Mouse (Mus musculus) CD4-positive helper T cell, adult 2 months (primary cell): Measurements from ENCODE around the gene Mpzl1.
A peak's percentile ranks its signal among the peaks of the same experiment; 100 is the strongest.

ENCODE experiments used
- DNase-seq: peaks from one replicate; pipeline ENCODE4 v3.0.0-alpha.2; 2012; ENCODE audit warnings: low read depth, missing footprints, low spot score

Gene Mpzl1

DNA sequence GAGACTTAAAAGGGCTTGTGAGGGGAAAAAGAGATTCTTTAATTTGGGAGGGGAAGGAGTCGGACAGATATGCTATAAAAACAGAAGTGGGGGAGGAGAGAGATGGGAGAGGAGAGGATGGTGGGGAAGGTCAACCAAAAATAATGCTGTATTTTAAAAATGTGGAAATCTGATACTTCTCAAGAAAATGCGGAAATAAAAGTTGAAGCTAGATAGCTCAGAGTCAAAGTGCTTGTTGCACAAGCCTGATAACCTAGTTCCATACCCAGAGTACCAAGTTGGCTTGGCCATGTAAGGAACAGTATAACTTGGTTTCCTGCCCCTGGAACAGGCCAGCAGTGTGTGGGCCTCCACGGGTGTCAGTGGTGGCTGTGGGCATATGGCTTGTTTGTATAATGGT is 19.5 kb downstream of the Mpzl1 start:
- DNase-seq = no peak

DNA sequence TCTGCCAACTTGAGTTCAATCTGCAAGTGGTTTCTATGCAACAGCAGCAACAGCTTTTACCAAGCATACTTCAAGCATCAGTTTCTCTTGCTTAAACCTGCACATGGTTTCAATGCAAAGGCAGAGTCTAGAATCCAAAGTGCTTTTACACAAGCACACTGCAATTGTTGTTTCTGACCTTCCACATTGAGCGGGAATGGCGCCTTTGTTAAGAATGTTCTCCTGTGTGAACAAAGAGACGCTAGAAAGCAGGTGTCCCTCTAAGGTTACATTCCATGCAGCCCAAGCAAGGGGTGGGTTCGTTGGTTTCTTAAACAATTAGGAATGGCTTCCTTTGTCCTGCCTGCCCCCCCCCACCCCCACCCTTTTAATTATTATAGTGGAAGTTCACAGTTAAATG is 20.4 kb downstream of the Mpzl1 start:
- no peak for DNase-seq

- DNase-seq = peak; percentile 22
Measured at GRCm38 (mm10) chr1:165612714-165613113, 21.6 kb downstream of the Mpzl1 start.

DNA sequence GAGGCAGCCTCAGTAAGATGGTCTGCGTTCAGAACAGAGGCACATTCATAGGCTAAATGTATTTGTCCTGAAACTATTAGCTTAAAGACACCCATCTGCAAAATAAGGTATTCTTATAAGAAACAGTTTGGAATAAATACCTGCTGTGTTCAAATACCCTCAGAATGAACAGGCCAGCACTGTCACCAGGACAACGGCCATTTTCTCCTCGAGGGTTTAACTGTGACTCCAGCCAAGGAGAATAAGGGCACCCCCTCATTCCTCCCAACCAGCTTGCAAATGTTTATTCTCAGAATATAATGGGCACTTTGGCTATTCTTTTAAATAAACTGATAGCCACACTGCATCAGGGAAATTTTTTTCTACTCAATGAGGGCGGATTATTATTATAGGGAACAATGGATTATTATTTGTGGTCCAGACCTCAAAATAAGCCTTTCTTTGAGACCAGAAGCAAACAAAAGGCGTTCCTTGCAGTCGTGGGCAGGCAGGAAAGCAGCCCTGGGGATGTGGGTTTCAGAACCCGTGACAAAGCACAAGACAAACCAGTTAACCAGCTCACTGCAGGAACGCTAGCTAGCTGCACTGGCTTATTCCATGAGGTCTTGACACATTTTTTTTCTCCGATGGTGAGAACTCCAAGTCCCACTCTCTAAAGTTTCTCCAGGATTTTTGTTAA is 23.9 kb downstream of the Mpzl1 start:
- DNase-seq = no peak

- DNase-seq = peak; percentile 8
Measured at GRCm38 (mm10) chr1:165609495-165610320, 24.6 kb downstream of the Mpzl1 start.

GRCm38 (mm10) chr1:165608904-165609303 is 25.4 kb downstream of the Mpzl1 start:
- DNase-seq = no peak

DNA sequence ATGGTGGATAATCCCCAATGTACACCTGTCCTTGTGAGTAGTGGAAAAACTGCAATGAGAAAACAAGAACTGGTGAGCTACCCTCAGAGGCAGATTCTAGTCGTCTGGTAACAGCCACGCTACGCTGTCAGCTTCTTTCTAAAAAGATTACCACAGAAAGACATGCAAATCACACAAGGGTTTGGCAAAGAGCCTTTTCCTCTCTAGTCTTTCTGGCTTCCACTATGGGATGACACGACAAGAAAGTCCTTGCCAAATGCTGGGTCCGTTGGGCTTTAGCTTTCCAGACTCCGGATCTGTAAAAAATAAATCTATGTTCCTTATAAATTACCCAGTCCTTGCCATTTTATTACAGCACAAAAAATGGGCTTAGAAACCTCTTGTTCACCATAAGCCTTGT is 28.6 kb downstream of the Mpzl1 start:
- DNase-seq = no peak

DNA sequence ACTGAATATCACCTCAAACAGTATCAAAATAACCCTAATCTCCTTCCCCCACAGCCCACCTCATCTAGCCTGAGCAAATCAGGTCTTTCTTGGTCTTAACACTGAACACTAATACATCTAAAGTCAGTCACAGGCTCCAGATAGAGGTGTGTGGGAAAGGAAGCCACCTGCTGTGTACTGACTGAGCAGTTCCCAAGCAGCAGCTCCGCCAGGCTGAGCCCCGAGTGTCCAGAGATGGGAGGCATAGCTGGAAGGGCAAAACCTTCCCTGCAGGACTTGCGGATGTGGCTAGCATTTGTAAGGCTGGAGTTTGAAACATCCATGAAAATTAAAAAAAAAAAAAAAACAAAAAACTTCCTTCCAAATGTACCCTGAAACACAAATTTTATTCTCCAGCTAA is 29.2 kb downstream of the Mpzl1 start:
- no peak for DNase-seq

- DNase-seq = no peak
Measured at GRCm38 (mm10) chr1:165604203-165604602, 30.1 kb downstream of the Mpzl1 start.

DNA sequence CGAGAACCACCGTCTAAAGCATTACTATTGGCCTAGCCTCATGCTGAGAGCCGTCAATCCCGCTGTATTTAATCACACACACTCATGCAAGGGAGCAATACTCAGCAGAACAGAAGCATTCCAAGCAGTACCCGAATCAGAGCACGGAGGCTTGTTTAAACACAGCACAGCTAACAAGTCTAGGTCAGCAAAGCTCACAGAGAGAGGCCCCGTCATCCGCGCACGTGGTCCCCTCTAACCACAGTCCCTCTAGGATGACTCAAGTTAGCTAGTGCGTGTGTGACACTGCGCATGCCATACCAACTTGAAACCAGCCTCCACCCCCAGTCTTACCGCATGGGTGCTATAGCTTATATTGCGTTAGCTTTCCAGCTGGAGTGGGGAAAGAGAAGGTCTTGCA is 31.1 kb downstream of the Mpzl1 start:
- no peak for DNase-seq

GRCm38 (mm10) chr1:165601775-165602280 is 32.5 kb downstream of the Mpzl1 start:
- DNase-seq = no peak

GRCm38 (mm10) chr1:165594699-165595421 is 39.5 kb downstream of the Mpzl1 start:
- DNase-seq = no peak

- DNase-seq = no peak
Measured at GRCm38 (mm10) chr1:165592295-165593082, 41.8 kb downstream of the Mpzl1 start.

DNA sequence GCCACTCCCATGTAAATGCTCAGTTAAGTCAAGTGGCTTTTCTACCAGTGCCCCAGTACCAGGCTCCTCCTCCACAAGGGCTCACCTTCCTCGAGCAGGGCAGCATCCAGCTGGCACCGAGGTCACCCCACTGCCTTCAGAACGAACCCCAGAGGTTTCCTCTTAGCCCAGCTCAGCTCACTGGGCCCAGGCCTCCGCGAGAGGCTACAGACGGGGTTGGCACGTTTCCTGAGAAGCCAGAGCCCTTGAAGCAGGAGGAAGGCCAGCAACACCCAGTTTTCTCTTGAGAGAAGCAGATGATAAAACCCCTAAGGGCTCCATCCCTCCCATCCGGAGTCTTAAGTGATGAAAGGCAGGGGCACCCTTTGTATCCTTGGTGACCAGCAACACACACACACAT is 43.6 kb downstream of the Mpzl1 start:
- no peak for DNase-seq

DNA sequence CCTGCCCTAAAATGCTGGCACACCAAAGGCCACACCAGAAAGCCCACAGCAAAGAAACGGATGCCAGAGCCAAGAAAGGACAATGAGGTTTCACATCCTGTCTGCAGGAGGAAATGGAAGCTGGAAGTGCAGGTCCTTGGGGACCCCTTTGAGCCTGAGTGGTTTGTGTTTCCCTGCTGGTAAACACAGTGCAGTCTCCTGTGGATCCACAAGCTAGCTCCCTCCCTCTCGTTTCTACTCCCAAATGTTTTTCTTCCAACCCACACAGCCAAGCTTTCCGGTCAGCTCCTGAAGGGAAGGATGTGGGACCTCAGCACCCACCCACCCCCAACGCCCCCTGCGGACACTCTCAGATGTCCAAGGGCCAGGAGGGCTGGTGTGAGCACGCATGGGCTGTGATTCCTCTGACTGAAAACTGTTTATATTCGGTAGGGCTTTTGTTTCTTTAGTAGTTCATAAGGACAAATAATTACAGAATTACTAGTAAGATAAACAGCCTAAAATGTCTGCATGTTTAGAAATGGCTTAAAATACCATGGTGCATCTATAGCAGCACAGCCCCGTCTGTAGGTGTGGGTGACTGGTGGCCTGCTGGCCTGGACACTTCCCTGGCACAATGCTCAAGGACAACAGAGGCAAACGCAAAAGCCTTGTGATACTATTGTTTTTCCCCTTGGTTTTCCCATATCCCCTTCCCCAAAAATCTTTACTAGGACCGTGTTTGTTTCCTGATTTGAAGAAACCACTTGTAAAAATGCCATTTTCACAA is 44.9 kb downstream of the Mpzl1 start:
- DNase-seq = no peak

- DNase-seq = no peak
Measured at GRCm38 (mm10) chr1:165587845-165588244, 46.5 kb downstream of the Mpzl1 start.

DNA sequence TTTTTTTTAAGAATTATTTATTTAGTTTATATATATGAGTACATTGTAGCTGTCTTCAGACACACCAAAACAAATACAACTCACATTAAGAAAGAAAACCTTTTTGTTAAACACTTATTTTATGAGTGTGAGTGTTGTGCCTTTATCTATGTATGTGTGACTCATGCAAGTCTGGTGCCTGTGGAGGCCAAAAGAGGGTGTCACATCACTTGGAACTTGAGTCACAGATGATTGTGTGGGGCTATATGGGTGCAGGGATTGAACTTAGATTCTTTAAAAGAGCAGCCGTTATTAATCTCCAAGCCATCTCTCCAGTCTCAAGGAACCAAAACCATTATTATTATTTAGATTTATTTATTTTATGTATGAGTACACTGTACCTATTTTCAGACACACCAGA is 48.0 kb downstream of the Mpzl1 start:
- DNase-seq = no peak

DNA sequence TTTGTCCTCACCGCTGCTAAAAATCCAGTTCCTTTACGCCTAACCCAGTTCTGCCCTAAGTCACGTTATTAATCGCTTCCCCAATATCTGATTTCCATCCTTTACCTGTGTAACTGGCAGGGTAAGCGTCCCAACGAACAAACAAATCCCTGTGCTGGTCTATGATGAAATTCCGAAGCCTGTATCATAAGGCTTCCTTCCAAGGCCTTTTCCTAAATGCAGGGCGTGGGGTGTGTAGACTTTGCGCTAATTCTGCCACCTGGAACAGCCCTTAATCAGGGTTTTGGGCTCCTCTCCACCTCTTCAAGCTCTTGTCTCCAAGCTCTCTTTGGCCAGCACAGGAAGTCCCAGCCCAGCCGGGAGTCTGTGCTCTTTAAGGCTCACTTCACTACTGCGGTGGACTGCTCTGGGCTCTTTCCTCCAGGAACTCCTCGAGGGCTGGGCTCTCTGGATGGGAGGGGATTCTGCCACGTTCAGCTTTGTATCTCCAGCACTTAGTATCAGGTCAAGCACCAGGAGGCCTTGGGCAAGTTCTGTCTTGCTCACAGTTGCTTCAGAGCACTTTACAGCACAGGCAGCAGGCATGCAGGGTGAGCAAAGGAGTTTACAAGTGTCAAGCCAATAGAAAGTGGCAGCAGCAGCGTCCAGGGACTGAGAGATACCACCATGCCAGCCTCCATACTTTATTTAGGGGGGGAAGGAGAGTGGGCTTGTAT is 48.8 kb downstream of the Mpzl1 start:
- no peak for DNase-seq

GRCm38 (mm10) chr1:165583529-165584184 is 50.7 kb downstream of the Mpzl1 start:
- peak; percentile 79 for DNase-seq

GRCm38 (mm10) chr1:165581255-165581654 is 53.1 kb downstream of the Mpzl1 start:
- DNase-seq = no peak
